Mouse (Mus musculus) frontal cortex, postnatal 25 days (tissue): Measurements from ENCODE around the gene Furin.

Experiments
- DNase-seq, 2 experiments: peaks; one replicate each; pipeline ENCODE4 v3.0.0; 2022; ENCODE audit warnings: low spot score in 2 of 2

Gene Furin

DNA sequence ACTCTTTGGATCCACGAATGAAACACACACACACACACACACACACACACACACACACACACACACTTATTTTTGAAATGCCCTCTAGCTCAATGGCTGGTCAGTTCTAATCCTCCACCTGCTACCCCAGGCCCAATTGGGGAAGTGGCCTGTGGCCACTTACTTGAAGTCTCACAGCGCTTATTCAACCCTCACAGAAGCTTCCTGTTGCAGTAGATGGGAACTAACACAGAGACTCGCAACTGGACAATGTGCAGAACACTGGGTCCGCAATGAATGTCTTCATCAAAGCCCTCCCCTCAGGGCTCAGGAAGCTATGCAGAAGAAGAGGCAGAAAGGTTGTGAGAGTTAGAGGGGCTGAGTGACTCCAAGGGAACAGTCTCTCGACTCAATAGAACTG is 22.5 kb upstream of the Furin start:
- no peak for DNase-seq

DNA sequence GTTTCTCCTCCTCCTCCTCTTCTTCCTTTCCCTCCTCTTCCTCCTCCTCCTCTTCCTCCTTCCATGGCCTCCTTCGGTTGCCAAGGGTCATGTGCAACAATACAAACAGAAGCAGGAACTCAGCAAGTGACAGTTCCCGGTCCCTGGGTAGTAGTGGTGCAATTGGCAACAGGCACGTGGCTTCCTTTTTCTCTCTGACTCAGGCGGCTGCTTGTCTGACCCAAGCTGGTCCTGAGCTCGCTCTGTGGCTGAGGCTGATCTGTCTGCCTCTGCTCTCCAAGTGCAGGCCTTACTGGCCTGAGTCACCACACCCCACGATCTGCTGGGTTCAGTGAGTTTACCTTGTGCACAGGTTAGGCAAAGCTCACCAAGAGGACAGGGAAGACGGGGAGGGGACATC is 21.1 kb upstream of the Furin start:
- no peak for DNase-seq

DNA sequence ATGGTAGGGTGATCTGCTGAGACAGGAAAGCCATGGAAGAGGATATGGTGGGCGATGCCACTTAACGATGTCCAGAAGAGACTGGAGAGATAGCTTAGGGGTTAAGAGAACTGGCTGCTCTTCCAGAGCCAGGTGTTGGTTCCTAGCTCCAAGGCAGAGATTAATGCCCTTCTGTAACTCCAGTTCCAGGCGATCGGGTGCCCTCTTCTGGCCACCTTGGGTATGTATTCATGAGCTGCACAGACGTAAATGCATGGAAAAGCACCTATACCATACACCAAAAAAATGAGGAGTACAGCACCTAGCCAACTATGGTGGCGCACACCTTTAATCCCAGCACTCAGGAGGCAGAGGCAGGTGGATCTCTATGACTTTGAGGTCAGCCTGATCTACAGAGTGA is 19.5 kb upstream of the Furin start:
- no peak for DNase-seq

DNA sequence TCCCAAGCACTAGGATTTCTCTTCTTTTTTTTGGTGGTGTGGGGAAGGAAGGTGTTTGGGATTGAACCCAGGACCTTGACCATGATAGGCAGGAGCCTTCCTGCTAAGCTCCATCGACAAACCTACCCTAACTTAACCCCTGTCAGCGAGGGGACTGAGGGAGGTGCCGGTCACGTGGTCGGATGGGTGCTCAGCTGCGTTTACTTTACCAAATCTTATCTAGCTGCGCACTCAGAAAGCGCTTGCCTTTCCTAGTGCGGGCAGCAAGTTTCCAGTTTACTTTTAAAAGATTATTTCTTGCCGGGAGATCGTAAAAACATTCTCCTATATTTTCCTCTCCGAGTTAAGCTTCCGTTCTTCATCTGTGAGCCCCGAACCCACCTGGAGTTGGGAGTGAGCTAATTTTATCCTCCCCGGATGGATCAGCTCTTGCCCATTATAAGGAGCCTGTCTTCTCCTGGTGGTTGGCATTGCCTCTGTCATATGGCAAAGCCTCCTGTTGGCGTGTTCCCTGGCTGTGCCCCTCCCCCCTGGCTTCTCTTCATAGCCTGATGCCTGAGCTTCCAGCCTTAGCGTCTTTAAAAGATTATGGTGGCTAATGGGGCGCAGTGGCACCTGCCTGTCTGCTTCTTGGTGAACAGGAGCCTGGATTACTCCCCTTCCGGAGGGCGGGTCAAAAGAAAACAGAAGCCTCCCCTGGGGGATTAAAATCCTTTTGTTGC is 17.7 kb upstream of the Furin start:
- no peak for DNase-seq

DNA sequence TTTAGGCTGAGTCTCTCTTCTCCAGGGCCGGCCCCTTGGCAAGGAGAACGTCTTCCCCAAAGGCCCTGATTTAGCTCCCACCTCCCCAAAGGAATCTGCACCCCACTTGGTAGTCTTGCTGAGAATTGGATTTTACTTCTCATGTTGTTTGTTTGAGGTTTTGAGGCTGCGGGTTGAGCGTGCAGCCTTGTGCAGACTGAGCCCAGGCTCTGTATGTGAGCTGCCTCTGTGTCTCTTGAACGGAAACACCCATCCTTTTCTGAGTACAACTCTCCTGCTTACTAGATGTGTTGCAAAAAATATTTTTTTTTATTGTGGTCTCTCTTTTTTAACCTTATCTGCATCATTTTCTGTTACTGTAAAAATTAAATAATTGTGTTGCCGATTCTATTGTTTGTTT is 16.3 kb upstream of the Furin start:
- DNase-seq = no peak

DNA sequence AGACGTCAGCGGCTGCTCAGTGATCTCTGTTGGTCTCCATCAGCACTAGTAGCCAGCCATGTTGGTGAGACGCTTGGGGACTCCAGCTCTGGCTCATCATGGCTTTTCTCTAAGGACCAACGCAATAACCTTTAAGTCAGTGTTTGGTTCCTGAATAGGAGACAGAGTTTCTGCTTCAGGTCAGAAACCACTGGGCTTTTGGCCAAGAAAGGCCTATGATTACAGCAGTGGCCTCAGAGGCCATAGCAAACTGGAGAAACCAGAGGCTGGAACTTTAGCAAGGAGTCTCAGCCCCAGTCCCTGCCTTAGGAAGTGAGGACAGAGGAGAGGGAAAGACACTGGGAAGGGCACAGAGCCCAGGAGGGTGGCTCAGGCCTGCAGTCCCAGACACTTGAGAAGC is 15.3 kb upstream of the Furin start:
- no peak for DNase-seq

DNA sequence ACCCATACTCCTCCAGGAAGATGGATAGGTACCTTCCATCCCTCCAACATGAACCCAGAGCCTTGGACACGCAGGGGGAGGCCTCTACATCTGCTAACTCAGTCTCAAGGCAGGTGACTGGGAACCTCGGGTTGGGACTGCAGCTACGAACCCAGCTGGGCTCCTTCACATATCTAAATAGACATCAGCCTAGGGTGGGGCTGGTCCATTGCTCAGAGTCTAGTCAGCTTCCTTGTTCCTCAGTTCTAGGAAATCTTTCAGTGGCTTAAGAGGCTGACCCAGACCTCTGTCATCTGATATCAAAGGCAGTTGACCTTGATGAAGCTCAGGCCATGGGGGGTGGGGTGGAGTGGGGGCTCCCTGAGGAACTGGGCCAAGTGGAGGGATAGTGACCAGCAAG is 14.0 kb upstream of the Furin start:
- DNase-seq = no peak

DNA sequence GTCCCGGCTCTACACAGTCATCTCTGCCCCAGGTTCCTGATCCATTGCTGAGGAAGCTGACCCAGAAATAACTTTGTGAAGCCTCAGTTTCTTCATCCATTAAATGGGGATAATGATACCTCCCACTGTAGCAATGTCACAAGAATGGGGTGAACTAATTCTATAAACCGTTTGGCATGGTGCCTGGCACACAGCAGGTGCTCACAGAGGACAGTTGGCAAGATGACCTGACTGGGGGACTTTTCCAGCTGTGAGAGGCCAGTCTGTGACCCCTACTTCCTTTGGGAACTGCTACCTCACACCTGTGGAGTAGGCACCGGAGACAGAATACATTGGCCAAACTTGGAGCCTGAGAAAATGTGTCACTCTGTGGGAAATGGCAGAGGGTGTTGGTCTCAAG is 12.8 kb upstream of the Furin start:
- no peak for DNase-seq

DNA sequence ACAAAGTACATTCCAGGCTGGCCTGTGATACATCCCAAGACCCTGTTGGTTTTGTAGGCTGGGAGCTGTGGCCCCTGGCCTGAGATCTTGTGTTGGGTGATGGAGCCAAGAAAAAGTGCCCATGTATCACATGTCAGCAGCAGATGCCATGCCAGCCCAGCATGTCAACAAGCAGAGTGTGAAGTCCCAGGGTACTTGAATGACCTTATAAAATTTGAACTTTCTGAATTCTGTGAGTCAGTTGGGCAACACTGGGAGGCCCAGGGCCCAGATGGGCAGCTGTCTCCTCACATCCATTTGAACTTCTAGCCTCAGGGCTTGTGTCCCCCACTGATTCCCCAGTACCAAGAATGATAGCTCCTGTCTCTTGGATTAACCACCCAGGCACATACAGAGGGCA is 12.4 kb upstream of the Furin start:
- DNase-seq = no peak

DNA sequence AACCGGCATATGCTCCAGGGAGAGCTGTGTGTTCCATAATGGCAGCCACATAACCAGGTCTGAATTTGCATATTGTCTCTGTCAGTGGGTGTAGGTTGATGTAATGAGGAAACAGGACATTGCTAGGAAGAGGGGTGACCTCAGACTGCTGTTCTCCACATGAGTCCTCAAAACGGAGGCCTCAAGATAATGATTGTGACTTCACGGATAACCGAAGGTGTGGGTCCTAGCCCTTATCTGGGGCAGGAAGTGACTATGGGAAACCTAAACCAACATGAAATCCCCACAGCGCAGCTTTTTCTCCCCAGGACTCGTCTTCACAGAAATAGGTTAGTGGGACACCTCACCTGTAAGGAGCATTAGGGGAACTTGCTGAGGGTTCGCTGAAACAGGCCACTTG is 11.7 kb upstream of the Furin start:
- DNase-seq = no peak

DNA sequence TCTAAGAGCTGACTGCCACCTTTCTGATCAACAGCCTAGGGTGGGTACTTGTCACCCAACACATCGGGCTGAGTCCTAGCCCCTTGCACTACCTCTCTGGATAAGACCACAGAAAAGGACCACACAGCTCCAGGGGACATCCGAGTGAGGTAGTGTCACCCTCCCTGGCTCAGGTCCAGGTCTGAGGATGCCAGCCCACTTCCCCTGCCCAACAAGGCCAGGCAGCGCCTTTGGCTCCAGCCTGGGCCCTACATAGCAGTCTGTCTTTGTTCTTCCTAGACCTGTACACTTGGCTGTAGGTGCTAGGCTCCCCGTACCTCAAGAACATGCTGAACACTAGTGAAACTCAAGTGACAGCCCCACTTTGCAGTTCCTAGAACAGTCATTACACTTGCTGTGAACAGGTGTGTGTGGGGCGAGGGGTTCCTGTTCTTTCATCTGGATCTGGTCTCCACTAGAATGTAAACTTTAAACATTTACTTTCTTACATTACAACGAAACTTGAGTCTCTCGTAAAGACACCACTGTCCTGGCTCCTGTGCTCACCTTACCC is 9.1 kb upstream of the Furin start:
- no peak for DNase-seq

DNA sequence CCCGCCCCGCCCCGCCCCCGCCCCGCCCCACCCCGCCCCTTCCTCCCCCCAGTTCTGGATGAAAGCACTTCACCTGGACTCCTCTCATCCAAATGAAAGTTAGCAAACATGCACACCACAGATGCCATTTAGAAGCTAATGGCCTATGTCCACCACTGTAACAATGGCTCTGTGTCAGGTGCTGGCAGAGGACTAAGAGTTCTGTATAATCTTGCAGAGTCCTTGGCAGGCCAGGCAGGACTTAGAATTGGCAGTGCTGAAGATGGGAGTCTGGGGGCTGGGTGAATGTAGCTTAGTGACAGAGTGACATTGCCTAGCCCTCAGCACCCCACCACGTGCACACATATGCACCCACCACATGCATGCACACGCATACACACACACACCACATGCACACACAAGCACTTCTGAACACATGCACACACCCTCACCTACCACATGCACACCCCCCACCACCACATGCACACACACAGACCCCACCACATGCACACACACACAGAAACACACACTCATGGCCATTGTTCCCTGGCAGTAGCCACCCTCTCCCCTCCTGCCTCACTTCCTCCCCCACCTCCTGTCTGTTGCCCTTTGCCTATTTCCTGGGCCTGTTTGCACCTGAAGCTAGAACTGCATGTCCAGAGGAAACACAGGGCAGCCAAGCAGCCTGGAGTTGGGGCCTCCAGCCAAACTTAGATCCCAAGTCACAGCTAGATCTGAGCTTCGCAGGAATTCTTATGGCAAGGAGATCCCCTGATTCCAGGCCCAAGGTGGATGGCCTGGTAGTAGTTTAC is 8.5 kb upstream of the Furin start:
- DNase-seq = no peak

DNA sequence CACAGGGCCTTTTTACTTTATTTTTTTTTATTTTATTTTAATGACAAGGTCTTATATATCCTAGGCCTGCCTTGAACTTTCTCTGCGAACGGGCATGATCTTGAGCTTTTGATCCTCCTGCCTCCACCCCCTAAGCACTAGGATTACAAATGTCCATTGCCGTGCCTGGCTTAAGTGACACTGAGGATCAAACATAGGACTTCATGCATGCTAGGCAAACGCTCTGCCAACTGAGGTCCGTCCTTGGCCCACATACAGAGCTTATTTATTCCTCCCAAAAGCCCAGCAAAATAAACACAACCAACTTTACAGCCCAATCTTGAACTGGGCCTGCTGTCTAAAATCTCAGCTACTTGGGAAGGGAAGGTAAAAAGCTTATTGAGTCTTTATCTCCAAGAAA is 7.5 kb upstream of the Furin start:
- no peak for DNase-seq

DNA sequence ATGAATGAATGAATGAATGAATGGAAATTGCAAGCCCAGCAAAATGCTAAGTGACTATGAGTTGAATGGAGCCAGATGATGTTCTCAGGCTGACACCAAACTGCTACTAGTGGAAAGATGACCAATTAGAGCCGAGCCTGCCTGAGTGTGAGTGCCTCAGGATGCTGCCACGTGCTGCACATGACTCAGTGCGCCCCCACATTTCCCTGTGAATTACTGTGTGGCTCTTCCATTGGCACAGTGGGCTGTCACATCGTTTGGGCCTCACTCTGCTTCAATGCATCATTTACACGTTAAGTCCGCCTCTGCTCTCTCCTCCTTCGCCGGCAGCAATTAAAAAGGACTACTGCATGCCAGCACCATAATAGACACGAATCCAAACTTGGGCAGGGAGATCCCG is 7.0 kb upstream of the Furin start:
- DNase-seq = peak in 1 of 2 experiments; percentile 56

DNA sequence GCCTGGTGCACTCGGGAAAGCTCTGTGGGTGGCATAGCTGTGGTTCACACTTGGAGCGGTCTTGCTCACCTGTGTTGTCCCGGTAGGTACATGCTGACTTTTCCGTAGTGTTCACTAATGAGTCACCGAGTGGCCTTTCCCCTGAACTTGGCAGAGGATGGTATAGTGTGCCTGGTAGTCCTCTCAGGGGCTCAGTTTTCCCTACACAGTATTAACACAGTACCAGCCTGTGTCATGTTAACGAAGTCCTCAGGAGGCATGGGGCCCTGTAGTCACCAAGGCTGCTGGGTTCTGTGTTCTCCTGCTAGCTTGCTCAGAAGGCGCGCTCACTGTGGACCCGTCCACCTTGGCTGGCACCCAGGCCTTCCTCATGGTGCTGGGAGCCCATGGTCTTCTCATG is 5.1 kb upstream of the Furin start:
- no peak for DNase-seq

DNA sequence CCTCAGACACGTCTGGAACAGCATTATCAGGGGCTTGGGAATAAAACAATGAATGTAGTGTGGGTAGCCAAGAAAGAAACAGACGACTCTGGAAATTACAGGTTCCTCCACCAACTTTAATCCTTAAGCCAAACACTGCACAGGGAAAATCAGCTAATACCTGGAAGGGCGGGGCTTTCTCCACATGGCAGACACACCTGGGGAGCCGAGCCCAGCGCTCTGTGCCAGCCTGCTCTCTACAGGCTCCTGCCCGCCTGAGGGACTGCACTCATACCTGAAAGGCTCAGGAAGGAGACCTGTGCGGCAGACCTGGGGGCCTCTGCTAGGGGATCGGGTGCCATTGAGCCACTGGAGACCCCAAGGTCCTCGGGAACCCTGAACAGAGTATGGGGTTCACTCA is 2.5 kb upstream of the Furin start:
- no peak for DNase-seq

DNA sequence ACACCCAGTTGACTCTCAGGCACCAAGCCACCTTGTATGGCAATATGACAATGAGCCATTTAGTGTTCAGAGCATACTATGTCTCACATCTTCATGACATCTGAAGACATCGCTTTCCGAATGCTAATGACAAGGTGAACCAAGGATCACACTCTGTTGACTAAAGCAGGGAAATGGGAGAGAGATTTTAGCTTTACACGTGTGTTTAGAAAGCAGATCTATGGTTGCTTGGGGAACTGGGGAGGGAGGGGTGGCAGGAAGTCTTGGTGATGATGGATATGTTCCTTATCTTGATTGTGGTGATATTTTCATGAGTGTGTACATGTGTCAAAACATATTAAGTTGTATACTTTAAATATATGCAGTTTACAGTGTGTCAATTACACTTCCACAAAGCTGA is 950 bp upstream of the Furin start:
- no peak for DNase-seq

DNA sequence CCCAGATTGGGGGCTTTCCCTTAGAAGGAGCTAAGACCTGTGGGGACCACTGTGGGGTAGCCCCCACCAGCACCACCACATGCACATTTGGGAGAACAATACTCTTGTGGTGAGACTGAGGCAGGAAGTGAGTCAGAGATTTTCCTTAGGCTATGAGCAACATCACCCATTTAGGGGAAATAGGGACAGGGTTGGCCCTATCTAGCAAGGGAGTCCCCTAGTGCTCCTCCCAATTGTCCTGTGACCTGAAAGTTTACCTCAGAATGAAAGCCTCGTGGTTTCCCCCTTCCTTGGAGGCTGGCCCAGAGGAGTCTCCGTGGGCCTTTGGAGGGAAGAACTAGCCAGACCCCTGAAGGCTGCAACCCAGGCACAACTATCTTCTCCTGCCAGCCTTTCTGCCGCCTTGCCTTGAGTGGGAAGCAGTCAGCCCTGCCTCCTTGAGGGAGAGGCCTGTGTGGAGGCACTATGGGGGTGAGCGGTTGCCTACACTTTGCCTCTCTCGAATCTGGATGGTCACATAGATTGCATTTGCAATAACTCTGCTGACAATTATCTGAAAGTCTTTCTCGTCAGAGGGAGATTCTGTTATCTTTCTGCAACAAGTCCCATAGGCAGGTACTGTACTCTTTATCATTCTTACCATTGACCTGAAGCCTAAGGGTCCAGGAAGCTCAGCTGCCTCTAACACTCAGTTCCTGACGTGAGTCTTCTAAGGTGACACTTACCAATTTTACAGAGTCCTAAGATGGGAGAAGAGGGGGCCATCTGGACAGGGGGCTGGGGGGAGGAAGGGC is 938 bp downstream of the Furin start:
- no peak for DNase-seq

DNA sequence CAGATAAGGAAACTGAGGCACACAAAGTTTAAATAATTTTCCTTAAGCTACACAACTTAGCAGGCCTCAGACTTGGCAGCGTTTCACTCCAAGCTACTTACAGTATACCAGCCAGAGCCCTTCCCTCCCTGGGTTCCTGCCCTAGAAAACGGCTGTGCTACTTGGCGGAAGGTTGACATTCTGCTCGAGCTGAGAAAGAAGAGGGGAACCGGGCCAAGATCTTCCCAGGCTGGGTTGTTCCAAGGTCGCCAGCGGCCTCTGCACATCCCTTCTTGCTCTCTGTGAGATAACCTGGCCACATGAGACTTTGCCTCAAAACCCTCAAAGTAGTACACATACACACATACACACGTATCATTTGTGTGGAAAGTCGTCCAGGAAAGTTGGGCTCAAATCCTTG is 1.7 kb downstream of the Furin start:
- DNase-seq = no peak

DNA sequence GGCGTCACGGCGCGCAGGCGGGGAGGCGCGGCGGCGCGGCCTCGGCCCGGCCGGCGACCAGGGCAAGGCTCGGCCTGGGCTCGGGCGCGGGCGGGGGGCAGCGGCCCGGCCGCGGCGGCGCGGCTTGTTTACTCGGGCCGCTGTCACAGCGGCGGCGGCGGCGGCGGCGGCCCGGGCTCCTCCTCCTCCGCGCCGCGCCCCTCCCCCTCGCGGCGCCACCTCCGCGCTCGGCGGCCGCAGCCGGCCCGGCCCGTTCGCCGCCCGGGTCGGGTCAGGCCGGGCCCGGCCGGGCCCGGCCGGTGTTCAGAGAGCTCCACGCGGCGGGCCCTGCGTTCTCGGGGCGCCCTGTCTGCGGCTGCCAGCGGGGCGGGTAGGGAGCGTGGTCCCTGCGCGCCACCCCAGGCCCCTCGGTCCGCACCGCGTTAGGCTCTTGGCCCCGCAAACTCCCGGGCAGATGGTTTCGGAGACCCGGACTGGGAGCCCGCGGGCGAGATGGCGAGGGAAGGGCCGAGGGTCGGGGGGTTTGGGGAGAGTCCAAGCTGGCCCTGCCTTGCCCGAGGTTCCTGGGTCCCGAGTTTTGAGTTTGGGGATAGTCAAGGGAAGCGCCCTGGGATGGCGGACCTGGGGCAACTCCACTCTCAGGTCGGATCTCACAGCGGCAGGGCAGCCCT is 2.5 kb downstream of the Furin start:
- no peak for DNase-seq

DNA sequence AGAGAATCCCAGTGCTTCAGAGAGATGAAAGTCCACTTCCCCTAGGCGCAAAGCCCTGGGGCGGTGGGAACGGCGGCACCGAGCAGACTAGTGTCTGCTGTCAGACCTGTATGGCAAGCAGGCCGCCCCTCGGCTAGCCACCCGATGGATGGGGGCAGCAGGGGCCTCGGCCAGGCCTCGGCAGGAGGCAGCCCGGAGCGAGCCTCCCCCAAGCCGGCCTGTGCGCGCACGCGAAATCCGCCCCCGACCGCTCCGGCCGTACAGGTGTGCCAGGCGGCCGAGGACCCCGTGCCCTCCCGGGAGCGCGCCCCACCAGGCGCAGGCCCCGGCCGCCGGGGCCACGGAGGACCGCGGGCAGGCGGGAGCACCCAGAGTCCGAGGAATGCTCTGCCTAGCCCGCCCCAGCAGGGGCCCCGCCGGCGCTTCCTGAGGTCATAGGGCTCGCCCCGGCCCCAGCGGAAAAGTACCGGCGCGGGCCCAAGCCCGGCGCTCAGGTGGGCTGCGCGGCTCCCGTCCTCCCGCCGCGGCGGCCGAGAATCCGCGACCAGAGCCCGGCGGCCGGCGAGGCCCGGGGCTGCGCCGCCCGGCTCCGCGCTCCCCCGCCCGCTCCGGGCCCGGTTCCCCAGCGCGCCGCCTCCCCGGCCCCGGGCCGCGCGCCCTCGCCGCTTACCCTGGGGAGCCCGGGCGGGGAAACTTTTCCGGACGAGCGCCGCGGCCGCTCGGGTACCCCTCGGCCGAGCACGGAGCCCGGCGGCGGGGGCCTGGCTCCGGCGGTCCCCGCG is 3.2 kb downstream of the Furin start:
- DNase-seq = no peak
